Mouse (Mus musculus) limb, embryonic 10.5 days (tissue): Measurements from ENCODE around the gene Cstf3. TPM values are rescaled to one million over a fixed set of nuclear protein-coding genes. Genes with fewer than 3 reads are reported as not detected.
A peak's percentile ranks its signal among the peaks of the same experiment; 100 is the strongest.
"Not testable (repeated sequence)": the region's sequence is repeated elsewhere in the genome, so short reads cannot be mapped to it uniquely, and the experiment has no call there.

Experiments used
- DNase-seq: peaks from one replicate; pipeline ENCODE4 v3.0.0-alpha.2; 2017; ENCODE audit warnings: low spot score
- H3K27ac ChIP-seq: fragments of 300-500 bp; sonication (generic); 2 replicates; pipeline ENCODE4 v1.5.1; 2016; ENCODE audit warnings: mild to moderate bottlenecking
- H3K27me3 ChIP-seq: fragments of 300-500 bp; sonication (generic); 2 replicates; pipeline ENCODE4 v1.6.1; 2016; ENCODE audit warnings: low read depth, mild to moderate bottlenecking; ENCODE audit not compliant: poor library complexity, severe bottlenecking
- H3K36me3 ChIP-seq: fragments of 300-500 bp; sonication (generic); 2 replicates; pipeline ENCODE4 v1.6.1; 2016; ENCODE audit warnings: mild to moderate bottlenecking, moderate library complexity
- H3K4me1 ChIP-seq: fragments of 300-500 bp; sonication (generic); 2 replicates; pipeline ENCODE4 v1.6.1; 2016
- H3K4me3 ChIP-seq: fragments of 300-500 bp; sonication (generic); 2 replicates; pipeline ENCODE4 v1.5.1; 2016; ENCODE audit warnings: mild to moderate bottlenecking, moderate library complexity
- H3K9me3 ChIP-seq: fragments of 300-500 bp; sonication (generic); replicated peaks from 2 replicates; pipeline ENCODE4 v1.6.1; 2016; ENCODE audit warnings: mild to moderate bottlenecking
- WGBS: fragments of 180-500 bp; shearing (Covaris S2); methylation state at CpG from one replicate; pipeline ENCODE4 v1.1.7; 2016; 5-methylcytosine and 5-hydroxymethylcytosine counted together
- polyA plus RNA-seq: library from polyadenylated mRNA; unstranded; fragments of >200 nt; fragmentation: Nextera tagmentation; extraction: Ambion mirVana; gene quantifications from 2 replicates; pipeline ENCODE4 v1.2.1, GENCODE M21; 2016

The Cstf3 gene
- polyA plus RNA-seq: 84.5 and 95.8 TPM in 2 replicates

DNA sequence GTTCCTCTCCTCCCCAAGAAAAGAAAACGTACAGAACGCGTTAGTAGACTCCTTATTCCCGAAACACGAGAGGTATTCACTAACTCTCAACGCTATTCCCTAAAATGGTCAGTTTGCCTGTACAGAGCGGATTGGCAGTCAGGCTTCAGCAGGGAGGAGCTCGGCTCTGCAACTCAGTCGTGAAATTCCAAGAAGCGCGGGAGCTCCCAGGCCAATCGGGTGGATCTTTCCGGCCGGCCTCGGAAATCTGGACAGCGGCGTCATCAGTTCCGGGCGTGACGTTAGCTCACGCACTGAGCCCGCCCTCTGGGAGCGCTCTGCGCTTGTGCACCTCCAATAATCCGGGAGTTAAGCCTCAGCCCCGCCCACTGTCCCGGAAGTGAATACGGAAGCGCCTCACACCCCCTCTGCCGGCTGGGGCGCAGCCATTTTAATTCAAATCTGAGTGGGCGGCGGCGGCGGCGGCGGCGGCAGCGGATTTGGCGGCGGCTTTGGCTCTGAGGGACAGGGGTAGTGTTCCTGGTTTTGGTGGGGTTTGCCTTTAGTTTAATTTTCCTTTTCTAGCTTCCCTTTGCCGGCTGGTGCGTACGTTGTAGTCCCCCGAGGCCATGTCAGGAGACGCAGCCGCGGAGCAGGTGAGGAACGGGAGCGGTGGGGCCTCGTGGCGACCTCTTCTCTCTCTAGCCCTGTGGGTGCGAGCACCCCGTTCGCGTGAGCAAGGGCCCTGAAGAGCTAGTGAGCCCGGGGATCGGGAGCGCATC is at the start of gene Cstf3:
TSS of gene Cstf3 (plus strand) at position 456 of the 761 bp plus-strand sequence.
- Histone ChIP-seq H3K4me3 (peak within 1 kb of the TSS; percentile 93), H3K9me3 (no peaks in the 10 kb centered on the region), H3K4me1 (peaks cover 13% of the 10 kb centered on the region), H3K27me3 (no peaks in the 10 kb centered on the region), H3K36me3 (peaks cover 14% of the 10 kb centered on the region), H3K27ac (peak within 1 kb of the TSS; percentile 96)
- DNase-seq: peak; percentile 99
- WGBS: under 1% methylated on average over 59 of the region's 59 CpGs

- 89% methylated on average over 22 of the region's 22 CpGs for WGBS
- H3K36me3 ChIP-seq, DNase-seq, H3K9me3 ChIP-seq, H3K4me1 ChIP-seq, H3K4me3 ChIP-seq, H3K27ac ChIP-seq, H3K27me3 ChIP-seq: not testable (repeated sequence)
Observed at GRCm38 (mm10) chr2:104556711-104557110, 33.6 kb upstream of the Cstf3 start.

- Histone ChIP-seq H3K36me3 (no peaks in the 10 kb centered on the region), H3K27me3 (no peaks in the 10 kb centered on the region), H3K27ac (no peak overlapping the region), H3K9me3 (no peaks in the 10 kb centered on the region), H3K4me3 (no peak overlapping the region), H3K4me1 (no peaks in the 10 kb centered on the region)
- WGBS: 95% methylated on average over 9 of the region's 9 CpGs
- no peak for DNase-seq
Observed at GRCm38 (mm10) chr2:104557722-104558121, 32.6 kb upstream of the Cstf3 start.

GRCm38 (mm10) chr2:104558326-104558725 is 32.0 kb upstream of the Cstf3 start:
- H3K9me3 ChIP-seq: no peaks in the 10 kb centered on the region
- no peaks in the 10 kb centered on the region for H3K36me3 ChIP-seq
- H3K4me3 ChIP-seq: no peak overlapping the region
- no peaks in the 10 kb centered on the region for H3K4me1 ChIP-seq
- no peak for DNase-seq
- 91% methylated on average over 4 of the region's 4 CpGs for WGBS
- no peaks in the 10 kb centered on the region for H3K27me3 ChIP-seq
- no peak overlapping the region for H3K27ac ChIP-seq

GRCm38 (mm10) chr2:104558938-104559337 is 31.4 kb upstream of the Cstf3 start:
- H3K27ac ChIP-seq: no peak overlapping the region
- no peaks in the 10 kb centered on the region for H3K4me1 ChIP-seq
- no peaks in the 10 kb centered on the region for H3K36me3 ChIP-seq
- H3K27me3 ChIP-seq: no peaks in the 10 kb centered on the region
- H3K4me3 ChIP-seq: no peak overlapping the region
- no peaks in the 10 kb centered on the region for H3K9me3 ChIP-seq
- no peak for DNase-seq
- 70% methylated on average over 6 of the region's 6 CpGs for WGBS

DNA sequence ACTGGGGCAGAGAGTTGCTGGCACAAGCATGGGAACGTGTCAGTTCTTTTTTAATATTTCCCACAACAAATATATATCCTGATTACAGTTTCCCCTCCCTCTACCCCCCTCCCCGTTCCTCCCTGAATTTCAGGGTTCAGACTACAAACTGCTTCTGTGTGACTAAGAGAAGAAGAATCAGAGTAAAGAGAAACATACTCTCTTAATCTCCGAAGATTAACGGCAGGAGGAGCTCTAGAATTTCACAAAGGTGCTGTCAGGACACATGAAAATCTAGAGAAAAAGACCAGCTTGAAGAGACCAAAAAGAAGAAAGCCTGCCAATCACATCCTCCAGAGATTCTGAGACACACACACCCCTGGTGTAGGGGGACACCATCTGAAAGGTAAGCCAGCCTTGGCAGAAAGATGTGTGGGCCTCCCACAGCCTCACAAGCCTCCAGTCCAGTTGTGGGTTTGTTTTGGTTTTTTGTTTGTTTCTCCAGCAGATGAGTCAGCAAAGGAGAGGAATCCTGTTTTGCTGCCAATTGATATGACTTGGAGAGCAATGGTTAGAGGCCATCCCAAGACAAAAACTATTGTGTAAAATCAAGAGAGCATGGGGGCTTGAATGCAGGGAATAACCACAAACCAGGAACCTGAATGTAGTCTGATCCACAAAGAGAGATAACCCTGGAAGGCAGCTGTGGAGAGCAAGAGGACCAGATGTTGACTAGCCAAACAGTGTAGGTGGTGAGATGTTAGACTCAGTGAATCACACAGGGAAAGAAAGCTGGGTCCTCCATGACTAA is 30.5 kb upstream of the Cstf3 start:
- no peak overlapping the region for H3K4me3 ChIP-seq
- no peaks in the 10 kb centered on the region for H3K27me3 ChIP-seq
- H3K27ac ChIP-seq: no peak overlapping the region
- H3K4me1 ChIP-seq: no peaks in the 10 kb centered on the region
- no peaks in the 10 kb centered on the region for H3K9me3 ChIP-seq
- H3K36me3 ChIP-seq: no peaks in the 10 kb centered on the region
- WGBS: 92% methylated on average over 4 of the region's 4 CpGs
- no peak for DNase-seq

- WGBS: 94% methylated on average over 6 of the region's 6 CpGs
- DNase-seq: no peak
- Histone ChIP-seq H3K27ac (no peak overlapping the region), H3K4me1 (no peaks in the 10 kb centered on the region), H3K27me3 (no peaks in the 10 kb centered on the region), H3K9me3 (no peaks in the 10 kb centered on the region), H3K4me3 (no peak overlapping the region), H3K36me3 (no peaks in the 10 kb centered on the region)
Observed at GRCm38 (mm10) chr2:104561386-104561785, 28.9 kb upstream of the Cstf3 start.

DNA sequence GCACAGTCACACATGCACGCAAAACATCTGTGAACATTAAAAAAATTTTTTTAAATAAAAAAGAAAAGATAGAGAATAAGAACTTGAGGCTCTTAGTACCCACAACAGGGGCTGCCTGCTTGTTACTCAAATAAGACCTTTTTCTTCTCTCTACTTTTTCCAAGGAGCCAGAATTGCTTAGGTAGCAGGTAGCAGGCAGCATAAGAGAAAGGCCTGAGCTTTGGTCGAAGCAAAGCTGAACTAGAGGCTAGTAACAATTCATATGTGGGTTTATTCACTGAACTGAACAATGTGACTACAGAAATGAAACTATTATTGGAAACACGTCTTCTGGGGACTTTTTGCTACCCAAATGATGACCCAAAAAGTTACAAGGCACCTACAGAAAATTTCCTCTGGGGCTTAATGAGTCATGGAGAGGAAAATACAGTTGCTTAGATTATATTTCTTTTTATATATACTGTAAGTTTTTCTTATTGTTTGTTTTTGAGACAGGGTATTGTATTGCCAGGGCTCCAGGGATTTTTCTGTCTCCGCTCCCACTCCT is 28.3 kb upstream of the Cstf3 start:
- DNase-seq: no peak
- no peaks in the 10 kb centered on the region for H3K27me3 ChIP-seq
- H3K9me3 ChIP-seq: no peaks in the 10 kb centered on the region
- H3K27ac ChIP-seq: no peak overlapping the region
- WGBS: 89% methylated on average over 4 of the region's 4 CpGs
- H3K4me3 ChIP-seq: no peak overlapping the region
- no peaks in the 10 kb centered on the region for H3K4me1 ChIP-seq
- H3K36me3 ChIP-seq: no peaks in the 10 kb centered on the region

GRCm38 (mm10) chr2:104572066-104572465 is 18.3 kb upstream of the Cstf3 start:
- DNase-seq: no peak
- no peaks in the 10 kb centered on the region for H3K27me3 ChIP-seq
- no peaks in the 10 kb centered on the region for H3K36me3 ChIP-seq
- H3K27ac ChIP-seq: no peak overlapping the region
- WGBS: 86% methylated on average over 6 of the region's 6 CpGs
- no peak overlapping the region for H3K4me3 ChIP-seq
- no peaks in the 10 kb centered on the region for H3K4me1 ChIP-seq
- no peaks in the 10 kb centered on the region for H3K9me3 ChIP-seq

DNA sequence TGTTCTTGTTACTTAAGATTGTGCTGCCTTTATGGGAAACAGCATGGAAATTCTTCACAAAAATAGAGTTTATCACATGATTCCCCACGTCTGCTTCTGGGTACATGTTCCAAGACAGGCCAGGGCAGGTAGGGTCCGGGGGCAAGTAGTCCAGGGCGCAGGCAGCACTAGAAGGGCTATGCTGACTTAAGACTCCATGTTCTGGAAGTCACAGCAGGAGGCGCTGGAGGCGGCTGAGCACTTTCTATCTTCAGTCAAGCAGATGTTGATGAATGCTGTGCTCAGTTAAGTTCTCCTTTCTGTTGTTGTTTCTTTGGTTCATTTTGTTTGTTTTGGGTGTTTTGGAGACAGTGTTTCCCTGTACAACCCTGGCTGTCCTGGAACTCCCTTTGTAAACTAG is 14.1 kb upstream of the Cstf3 start:
- WGBS: 79% methylated on average over 5 of the region's 5 CpGs
- H3K4me3 ChIP-seq: no peak overlapping the region
- H3K27me3 ChIP-seq: no peaks in the 10 kb centered on the region
- H3K9me3 ChIP-seq: no peaks in the 10 kb centered on the region
- no peaks in the 10 kb centered on the region for H3K36me3 ChIP-seq
- DNase-seq: no peak
- no peaks in the 10 kb centered on the region for H3K4me1 ChIP-seq
- no peak overlapping the region for H3K27ac ChIP-seq

DNA sequence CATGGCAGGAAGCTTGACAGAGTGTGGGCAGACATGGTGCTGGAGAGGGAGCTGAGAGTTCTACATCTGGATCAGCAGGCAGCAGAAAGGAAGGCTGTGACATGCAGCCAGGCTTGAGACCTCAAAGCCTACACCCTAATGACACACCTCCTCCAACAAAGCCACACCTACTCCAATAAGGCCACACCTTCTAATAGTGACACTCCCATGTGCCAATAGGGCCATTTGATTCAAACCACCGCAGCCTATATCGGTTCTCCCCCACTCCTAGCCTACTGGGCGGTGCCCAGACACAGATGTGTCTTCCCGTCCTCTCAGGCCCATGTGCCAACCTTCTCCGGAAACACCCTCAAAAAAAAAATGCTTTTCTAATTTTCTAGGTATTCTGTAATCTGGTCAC is 12.3 kb upstream of the Cstf3 start:
- no peaks in the 10 kb centered on the region for H3K9me3 ChIP-seq
- WGBS: 72% methylated on average over 5 of the region's 5 CpGs

DNA sequence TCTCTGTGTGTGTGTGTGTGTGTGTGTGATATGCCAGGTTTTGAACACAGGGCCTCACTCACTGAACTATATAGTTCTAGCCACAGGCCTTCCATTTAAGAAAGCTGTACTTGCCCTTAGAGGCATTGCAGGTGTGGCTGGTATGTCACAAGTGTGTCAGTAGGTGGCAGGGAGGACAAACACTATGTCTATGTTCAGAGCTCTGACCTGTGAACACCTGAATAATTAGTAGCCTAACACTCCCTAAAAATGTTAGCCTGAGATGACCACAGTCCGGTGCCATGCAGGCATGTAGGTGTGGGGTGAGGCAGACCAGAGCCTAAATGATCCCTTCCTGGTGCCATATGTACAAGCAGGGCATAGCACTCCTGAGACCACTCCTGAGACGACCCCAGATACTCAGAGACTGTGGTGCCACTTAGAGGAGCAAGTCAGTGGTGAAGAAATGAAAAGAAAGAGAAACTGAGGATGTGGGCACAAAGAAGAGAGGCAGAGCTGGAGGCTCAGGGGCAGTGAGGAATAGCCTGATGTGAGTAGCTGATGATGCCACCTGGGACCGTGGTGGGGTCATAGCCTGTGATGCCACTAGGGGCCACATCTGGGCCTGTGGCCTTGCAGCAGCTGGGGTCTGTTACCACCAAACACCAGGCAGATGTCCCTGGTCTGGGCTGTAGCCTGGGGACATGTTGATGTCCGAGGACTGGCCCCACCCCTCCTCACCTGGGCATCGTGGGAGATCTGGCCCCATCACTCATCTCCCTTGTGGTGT is 11.3 kb upstream of the Cstf3 start:
- no peak for DNase-seq
- Histone ChIP-seq H3K36me3 (no peaks in the 10 kb centered on the region), H3K4me3 (no peak overlapping the region), H3K9me3 (no peaks in the 10 kb centered on the region), H3K27ac (no peak overlapping the region), H3K27me3 (no peaks in the 10 kb centered on the region), H3K4me1 (no peaks in the 10 kb centered on the region)
- WGBS: 76% methylated on average over 5 of the region's 5 CpGs

More for the DNA sequence above, 12.3 kb upstream of the Cstf3 start:
- no peaks in the 10 kb centered on the region for H3K36me3 ChIP-seq
- H3K27ac ChIP-seq: no peak overlapping the region
- no peak for DNase-seq
- no peaks in the 10 kb centered on the region for H3K4me1 ChIP-seq
- no peak overlapping the region for H3K4me3 ChIP-seq
- H3K27me3 ChIP-seq: no peaks in the 10 kb centered on the region
